In genomic region chr11:98741051-98741620, GRCm38 (mm10) we compare ENCODE assay signal across 9 mouse cellular contexts. TPM values are rescaled to one million over a fixed set of nuclear protein-coding genes. Genes with fewer than 3 reads are reported as not detected.
DNase-seq lines count a peak whose midpoint lies in the region; ATAC-seq and TF ChIP-seq lines count a peak whose summit lies in the region.
"Had no signal": no experiment of that assay in that cellular context is flagged by ENCODE, and none has a peak within 500 bp of the region (broad histone marks: within the 10 kb centered on the region; RNA-seq: fewer than 3 reads in every experiment).

No protein-coding gene starts in this region.

- 0 out of 2 replicates have a peak, but pooled peaks have one; percentile 8 for ATAC-seq in limb, embryonic 14.5 days (ENCODE audit: low FRiP score, low read depth)
- ATAC-seq in stomach, embryonic 16.5 days (ENCODE audit: insufficient read depth, low FRiP score): no peak

- peak overlapping the region; percentile 71 for H3K4me2 ChIP-seq in limb, embryonic 14.5 days (replicated peaks; ENCODE audit: low read depth, low read length, severe bottlenecking)
- peak overlapping the region; percentile 80 for H3K4me2 ChIP-seq in stomach, embryonic 16.5 days (ENCODE audit: low read depth, low read length)

- TF ChIP-seq POLR2A in limb, embryonic 14.5 days (IDR thresholded peaks at IDR 0.05; ENCODE audit: borderline replicate concordance, extremely low read depth, insufficient read depth, insufficient read length): no peak

- peak overlapping the region; percentile 99 for H3K27ac ChIP-seq in heart, embryonic 10.5 days
- peak overlapping the region; percentile 81 for H3K27ac ChIP-seq in limb, embryonic 14.5 days (replicated peaks; ENCODE audit: low read depth, low read length)
- H3K27ac ChIP-seq in stomach, embryonic 16.5 days (ENCODE audit: low read length): peak overlapping the region; percentile 96

- H3K9ac ChIP-seq in limb, embryonic 14.5 days (ENCODE audit: low read depth, low read length, severe bottlenecking): peak overlapping the region; percentile 88
- peak overlapping the region; percentile 97 for H3K9ac ChIP-seq in stomach, embryonic 16.5 days (ENCODE audit: low read length)

- H3K27me3 ChIP-seq in heart, embryonic 10.5 days (ENCODE audit: insufficient read depth, poor library complexity, severe bottlenecking): no peaks in the 10 kb centered on the region
- H3K27me3 ChIP-seq in limb, embryonic 14.5 days (ENCODE audit: control insufficient read depth, insufficient read depth, low read length): no peaks in the 10 kb centered on the region
- H3K27me3 ChIP-seq in stomach, embryonic 16.5 days (ENCODE audit: control insufficient read depth, insufficient read depth, low read length): no peaks in the 10 kb centered on the region

- H3K36me3 ChIP-seq in heart, embryonic 10.5 days: no peaks in the 10 kb centered on the region
- no peaks in the 10 kb centered on the region for H3K36me3 ChIP-seq in limb, embryonic 14.5 days (ENCODE audit: control insufficient read depth, insufficient read depth, low read length)
- H3K36me3 ChIP-seq in stomach, embryonic 16.5 days (ENCODE audit: control insufficient read depth, insufficient read depth, low read length): no peaks in the 10 kb centered on the region

- peaks cover 79% of the 10 kb centered on the region for H3K4me1 ChIP-seq in heart, embryonic 10.5 days
- H3K4me1 ChIP-seq in limb, embryonic 14.5 days (ENCODE audit: control insufficient read depth, insufficient read depth, low read length): peaks cover 45% of the 10 kb centered on the region
- peaks cover 46% of the 10 kb centered on the region for H3K4me1 ChIP-seq in stomach, embryonic 16.5 days (ENCODE audit: control insufficient read depth, insufficient read depth, low read length)

- peak overlapping the region; percentile 86 for H3K4me3 ChIP-seq in heart, embryonic 10.5 days
- peak overlapping the region; percentile 91 for H3K4me3 ChIP-seq in limb, embryonic 14.5 days (replicated peaks; ENCODE audit: low read length)
- H3K4me3 ChIP-seq in stomach, embryonic 16.5 days (replicated peaks; ENCODE audit: low read length): peak overlapping the region; percentile 89

- under 1% methylated on average over 17 of the region's 17 CpGs for WGBS in heart, embryonic 10.5 days
- WGBS in limb, embryonic 14.5 days: 1% methylated on average over 17 of the region's 17 CpGs
- under 1% methylated on average over 17 of the region's 17 CpGs for WGBS in stomach, embryonic 16.5 days

- no peak for DNase-seq in heart, embryonic 10.5 days (ENCODE audit: low spot score)
- DNase-seq in heart, adult 8-10 months (ENCODE audit: low spot score): no peak
- DNase-seq in thymus, postnatal 0 days (ENCODE audit: low spot score): peak; percentile 23
- no peak for DNase-seq in thymus, adult 18-20 months
- DNase-seq in limb, embryonic 14.5 days (ENCODE audit: low spot score): peak; percentile 3
- DNase-seq in right cerebral cortex, postnatal 4 days: no peak
- DNase-seq in spleen, adult 18-20 months: no peak

- no peaks in the 10 kb centered on the region for H3K9me3 ChIP-seq in heart, embryonic 10.5 days
- H3K9me3 ChIP-seq in limb, embryonic 14.5 days (ENCODE audit: control insufficient read depth, low read length): no peaks in the 10 kb centered on the region
- H3K9me3 ChIP-seq in stomach, embryonic 16.5 days (replicated peaks; ENCODE audit: control insufficient read depth, low read length): no peaks in the 10 kb centered on the region

RNA-seq across cellular contexts. Expression of gene Thra, which starts 0.7 kb away (rescaled TPM):
- 19.2 and 23.2 TPM in 2 replicates for polyA plus RNA-seq in heart, embryonic 10.5 days (2016; fragmentation: Nextera tagmentation; extraction: Ambion mirVana)
- 10 to 100 TPM; 92.5 to 98.4 (median 95.1) TPM for total RNA-seq in heart, adult 8-10 months (2022)
- polyA plus RNA-seq in thymus, postnatal 0 days (2015; fragmentation: Nextera tagmentation; extraction: Ambion mirVana): 7.3 and 9.1 TPM in 2 replicates
- 149 and 157 TPM in 2 replicates for polyA plus RNA-seq in limb, embryonic 14.5 days (2012; rRNA removed)
- 55.9 and 63.2 TPM in 2 replicates for polyA plus RNA-seq in limb, embryonic 14.5 days (2014; fragmentation: Nextera tagmentation; extraction: Ambion mirVana)
- 32.9 and 37.8 TPM in 2 replicates for polyA plus RNA-seq in stomach, embryonic 16.5 days (2015; fragmentation: Nextera tagmentation; extraction: Ambion mirVana)

RNA-seq across cellular contexts. Expression of gene Med24, which starts 11.9 kb away (rescaled TPM):
- polyA plus RNA-seq in heart, embryonic 10.5 days (2016; fragmentation: Nextera tagmentation; extraction: Ambion mirVana): 54.6 and 56.5 TPM in 2 replicates
- 10 to 100 TPM; 44.4 to 49.9 (median 46.8) TPM for total RNA-seq in heart, adult 8-10 months (2022)
- 48.3 and 48.5 TPM in 2 replicates for polyA plus RNA-seq in thymus, postnatal 0 days (2015; fragmentation: Nextera tagmentation; extraction: Ambion mirVana)
- 83.4 and 104 TPM in 2 replicates for polyA plus RNA-seq in limb, embryonic 14.5 days (2012; rRNA removed)
- polyA plus RNA-seq in limb, embryonic 14.5 days (2014; fragmentation: Nextera tagmentation; extraction: Ambion mirVana): 43.9 and 48.3 TPM in 2 replicates
- polyA plus RNA-seq in stomach, embryonic 16.5 days (2015; fragmentation: Nextera tagmentation; extraction: Ambion mirVana): 42.2 and 44.2 TPM in 2 replicates

RNA-seq across cellular contexts. Expression of gene Nr1d1, which starts 34.0 kb away (rescaled TPM):
- polyA plus RNA-seq in heart, embryonic 10.5 days (2016; fragmentation: Nextera tagmentation; extraction: Ambion mirVana): 3.6 and 5.9 TPM in 2 replicates
- 100 to 1,000 TPM in 2 of 4 experiments, 10 to 100 TPM in 2; 81.4 to 121 (median 101) TPM for total RNA-seq in heart, adult 8-10 months (2022)
- 2.6 and 3.0 TPM in 2 replicates for polyA plus RNA-seq in thymus, postnatal 0 days (2015; fragmentation: Nextera tagmentation; extraction: Ambion mirVana)
- polyA plus RNA-seq in limb, embryonic 14.5 days (2012; rRNA removed): 1.8 and 2.5 TPM in 2 replicates
- 1.2 and 1.4 TPM in 2 replicates for polyA plus RNA-seq in limb, embryonic 14.5 days (2014; fragmentation: Nextera tagmentation; extraction: Ambion mirVana)
- 2.6 and 4.1 TPM in 2 replicates for polyA plus RNA-seq in stomach, embryonic 16.5 days (2015; fragmentation: Nextera tagmentation; extraction: Ambion mirVana)

RNA-seq across cellular contexts. Expression of gene Csf3, which starts 40.1 kb away (rescaled TPM):
- polyA plus RNA-seq in heart, embryonic 10.5 days (2016; fragmentation: Nextera tagmentation; extraction: Ambion mirVana): not detected in 2 replicates
- total RNA-seq in heart, adult 8-10 months (2022): not detected
- not detected in 2 replicates for polyA plus RNA-seq in thymus, postnatal 0 days (2015; fragmentation: Nextera tagmentation; extraction: Ambion mirVana)
- 0.11 TPM in 1 of 2 replicates, not detected in the other for polyA plus RNA-seq in limb, embryonic 14.5 days (2012; rRNA removed)
- polyA plus RNA-seq in limb, embryonic 14.5 days (2014; fragmentation: Nextera tagmentation; extraction: Ambion mirVana): not detected in 2 replicates
- polyA plus RNA-seq in stomach, embryonic 16.5 days (2015; fragmentation: Nextera tagmentation; extraction: Ambion mirVana): not detected in 2 replicates
- total RNA-seq: layer of hippocampus, adult 8-10 months had no signal

RNA-seq across cellular contexts. Expression of gene Msl1, which starts 54.2 kb away (rescaled TPM):
- polyA plus RNA-seq in heart, embryonic 10.5 days (2016; fragmentation: Nextera tagmentation; extraction: Ambion mirVana): 14.0 and 21.6 TPM in 2 replicates
- total RNA-seq in heart, adult 8-10 months (2022): 10 to 100 TPM; 72.1 to 84.3 (median 78.7) TPM
- 14.4 and 20.4 TPM in 2 replicates for polyA plus RNA-seq in thymus, postnatal 0 days (2015; fragmentation: Nextera tagmentation; extraction: Ambion mirVana)
- 76.9 and 81.1 TPM in 2 replicates for polyA plus RNA-seq in limb, embryonic 14.5 days (2012; rRNA removed)
- polyA plus RNA-seq in limb, embryonic 14.5 days (2014; fragmentation: Nextera tagmentation; extraction: Ambion mirVana): 19.8 and 23.5 TPM in 2 replicates
- polyA plus RNA-seq in stomach, embryonic 16.5 days (2015; fragmentation: Nextera tagmentation; extraction: Ambion mirVana): 18.0 and 18.4 TPM in 2 replicates

Comparison
In these comparisons a context has a peak if more than half of its experiments do, and no peak if none do; other contexts are left out.
1. DNase-seq: peak in thymus, postnatal 0 days (single experiment) and limb, embryonic 14.5 days (single experiment); none in heart, embryonic 10.5 days (single experiment), heart, adult 8-10 months (single experiment), thymus, adult 18-20 months (0 of 2), right cerebral cortex, postnatal 4 days (single experiment) and spleen, adult 18-20 months (0 of 2).
2. Peak in every context shown above with its lines, with median percentiles within 50 percentile points of each other: H3K27ac ChIP-seq and H3K4me3 ChIP-seq.